Mouse (Mus musculus) neutrophil, adult 83 days (primary cell): Measurements from ENCODE around the gene Bscl2. TPM values are rescaled to one million over a fixed set of nuclear protein-coding genes. Genes with fewer than 3 reads are reported as not detected.

Experiments used
- total RNA-seq, 2 experiments: library from RNA; stranded (reverse); gene quantifications; one replicate each; pipeline ENCODE4 v1.2.4; 2023

Gene Bscl2
- total RNA-seq, result 10 to 100 TPM; 57.2 to 57.4 TPM

GRCm38 (mm10) chr19:8837251-8837791, at the start of gene Bscl2:
Gene Bscl2, plus strand, starts transcription at chr19:8837467.

DNA sequence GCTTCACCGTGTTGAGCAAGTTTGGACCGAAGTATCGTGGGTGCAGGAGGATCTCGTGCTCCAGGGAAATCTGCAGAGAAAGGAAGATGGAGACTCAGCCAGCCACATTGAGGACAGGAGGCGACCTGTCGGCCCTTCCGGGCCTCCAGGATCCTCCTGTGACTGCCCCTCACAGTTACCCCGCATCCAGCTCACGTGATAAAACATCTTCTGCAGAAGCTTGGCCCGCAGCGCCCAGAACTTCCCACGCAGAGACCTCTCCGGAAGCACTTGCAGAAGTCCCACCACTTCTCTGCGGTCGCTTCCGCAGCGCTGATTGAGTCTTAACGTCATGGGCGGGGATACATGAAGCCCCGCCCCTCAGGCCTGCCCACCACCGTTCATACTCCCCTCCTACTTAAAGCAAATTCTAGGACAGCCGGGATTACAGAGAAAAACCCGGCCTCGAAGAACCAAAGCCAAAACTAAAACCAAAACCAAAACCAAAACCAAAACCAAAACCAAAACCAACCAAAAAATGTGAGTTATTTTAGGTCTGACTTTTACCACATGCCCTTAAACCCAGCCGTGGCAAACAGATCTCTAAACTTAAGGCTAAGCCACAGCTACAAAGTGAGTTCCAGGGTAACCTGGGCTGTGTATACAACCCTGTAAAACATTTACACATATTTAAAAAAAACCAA, 38.9 kb upstream of the Bscl2 start, which contains the start of gene Polr2g:
TSS of gene Polr2g (minus strand) at position 314 of the 683 bp plus-strand sequence.

GRCm38 (mm10) chr19:8802130-8802821, 35.0 kb upstream of the Bscl2 start, which contains the start of gene Zbtb3:
Gene Zbtb3, plus strand, starts transcription at chr19:8802555.

DNA sequence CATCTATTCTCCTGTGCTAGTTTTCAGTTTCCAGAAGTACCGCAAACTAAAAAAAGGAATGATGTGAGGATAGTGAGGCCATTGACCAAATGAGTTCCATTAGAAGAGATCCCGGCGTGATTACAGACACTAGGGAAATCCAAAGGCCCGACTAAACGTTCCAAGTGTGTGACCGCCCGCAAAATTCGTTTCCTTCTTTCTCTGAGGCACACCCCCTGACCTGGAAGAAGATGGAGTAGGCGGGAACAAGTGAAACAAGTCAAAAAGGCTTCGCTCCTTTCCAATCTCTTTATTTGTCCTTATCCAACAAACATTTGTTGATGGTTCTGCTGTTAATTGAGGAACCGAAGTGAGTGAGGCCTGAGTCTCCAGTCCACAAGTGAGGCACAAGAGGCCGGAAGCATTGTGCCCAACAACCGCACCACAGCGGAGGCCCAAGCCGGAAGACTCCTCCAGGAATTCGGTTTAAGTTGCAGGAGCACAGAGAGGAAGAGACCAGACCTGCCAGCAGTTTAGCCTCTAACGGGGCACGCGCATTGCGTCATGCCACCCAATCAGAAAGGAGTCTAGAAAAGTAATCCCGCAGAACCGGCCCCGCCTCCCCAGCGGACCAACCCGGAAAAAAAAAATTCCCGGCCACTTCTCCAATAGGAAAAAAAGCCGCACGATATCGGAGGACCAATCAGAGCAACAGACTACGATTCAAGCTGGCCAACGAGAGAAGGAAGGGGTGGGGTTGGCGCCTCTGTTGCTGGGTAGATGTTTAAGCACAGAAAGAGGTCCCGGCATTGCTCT, 18.3 kb upstream of the Bscl2 start, which contains the start of gene Ttc9c:
TSS of gene Ttc9c (minus strand) at position 533 of the 795 bp plus-strand sequence.

DNA sequence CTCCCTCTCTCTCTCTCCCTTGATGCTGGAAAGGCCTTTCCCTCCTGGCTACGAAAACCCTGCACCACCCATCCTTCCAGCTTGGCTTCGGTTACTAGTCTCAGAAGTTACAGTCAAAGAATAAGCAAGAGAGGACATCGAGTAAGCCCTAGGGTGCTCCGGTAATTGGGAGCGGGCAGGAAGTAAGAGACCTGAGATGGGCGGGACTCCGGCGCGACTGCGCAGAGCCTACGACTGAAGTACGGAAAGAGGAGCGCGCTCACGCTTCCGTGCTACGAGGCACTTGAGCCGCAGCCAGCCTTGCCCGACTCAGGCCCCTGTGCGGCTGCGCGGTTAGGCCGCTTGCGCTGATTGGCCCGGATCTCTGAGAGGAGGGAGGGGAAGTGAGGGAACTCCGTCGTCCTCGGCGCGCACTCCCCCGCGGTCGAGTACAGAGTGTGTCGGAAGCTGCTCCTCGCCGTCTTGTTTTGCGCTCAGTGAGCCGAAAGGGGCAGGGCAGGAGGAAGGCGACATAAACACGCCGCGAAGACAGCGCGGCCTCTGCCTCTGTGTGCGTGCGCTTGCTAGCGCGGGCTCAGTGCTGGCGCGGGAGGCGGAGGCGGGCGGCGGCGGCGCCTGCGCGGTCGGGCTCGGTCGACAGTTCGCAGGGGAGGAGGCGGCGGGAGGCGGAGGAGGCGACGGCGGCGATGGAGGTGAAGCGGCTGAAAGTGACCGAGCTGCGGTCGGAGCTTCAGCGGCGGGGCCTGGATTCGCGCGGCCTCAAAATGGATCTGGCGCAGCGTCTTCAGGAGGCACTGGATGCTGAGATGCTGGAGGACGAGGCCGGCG, 17.5 kb upstream of the Bscl2 start, which contains the start of gene Hnrnpul2:
TSS of gene Hnrnpul2 (plus strand) at position 415 of the 828 bp plus-strand sequence.

DNA sequence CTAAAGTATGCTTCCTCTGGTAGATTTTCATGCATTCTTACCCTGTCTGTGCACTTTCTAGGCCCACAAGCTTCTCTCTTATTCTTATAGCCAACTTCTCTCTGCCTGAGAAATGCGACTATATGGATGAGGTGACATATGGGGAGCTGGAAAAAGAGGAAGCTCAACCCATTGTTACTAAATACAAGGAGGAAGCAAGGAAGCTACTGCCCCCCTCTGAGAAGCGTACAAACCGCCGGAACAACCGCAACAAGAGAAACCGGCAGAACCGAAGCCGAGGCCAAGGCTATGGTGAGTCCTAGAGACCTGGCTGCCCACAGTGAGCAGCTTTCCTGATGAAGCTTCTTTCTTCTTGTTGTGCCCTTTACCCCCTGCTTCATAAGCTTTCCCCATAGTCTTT, 7.6 kb upstream of the Bscl2 start, which contains the start of gene AC129217.1:
TSS of gene AC129217.1 (plus strand) at position 114 of the 400 bp plus-strand sequence.

DNA sequence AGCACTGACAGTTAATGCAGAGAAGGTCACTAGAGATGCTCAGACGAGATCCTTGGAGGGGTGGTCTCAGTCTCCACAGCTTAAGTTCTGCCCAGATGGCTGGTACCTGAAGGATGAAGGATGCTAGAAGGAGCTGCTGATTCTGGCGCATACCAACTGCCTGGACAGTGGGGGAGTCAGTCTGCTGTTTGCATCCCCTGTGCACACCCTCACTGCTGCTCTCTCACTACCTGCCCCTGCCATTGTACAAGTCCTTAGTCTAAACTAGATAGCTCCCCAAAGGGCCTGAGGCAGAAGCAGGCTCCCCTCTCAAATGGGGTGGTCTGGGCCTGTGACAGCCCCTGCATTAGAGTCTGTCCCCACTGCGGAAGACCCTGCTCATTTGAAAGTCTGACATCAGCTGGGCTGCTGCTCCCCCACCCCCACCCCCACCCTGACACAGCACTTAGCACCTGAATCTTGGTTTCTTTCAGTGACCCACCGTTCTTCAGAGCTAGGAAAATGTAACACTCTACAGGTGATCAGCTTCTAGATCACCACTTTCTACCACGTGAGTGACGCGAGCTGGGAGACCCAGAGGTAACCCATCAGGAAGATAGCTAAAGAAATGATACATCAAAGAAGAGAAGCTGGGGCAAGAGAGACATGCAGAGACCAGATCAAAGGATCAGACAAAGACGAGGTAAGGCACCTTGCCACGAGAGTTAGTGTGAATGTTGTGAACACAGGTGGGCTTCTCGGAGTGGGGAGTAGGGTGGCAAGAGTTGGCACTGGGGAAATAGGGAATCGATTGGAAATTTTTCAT, 2.0 kb downstream of the Bscl2 start, which contains the start of gene Gng3:
TSS of gene Gng3 (minus strand) at position 92 of the 805 bp plus-strand sequence.

GRCm38 (mm10) chr19:8850402-8850901, 13.2 kb downstream of the Bscl2 start, which contains the start of gene Lrrn4cl:
Gene Lrrn4cl, plus strand, starts transcription at chr19:8850768.

GRCm38 (mm10) chr19:8871267-8872186, 34.3 kb downstream of the Bscl2 start, which contains the start of gene Ubxn1:
Gene Ubxn1, plus strand, starts transcription at chr19:8871496.

GRCm38 (mm10) chr19:8880311-8881033, 43.2 kb downstream of the Bscl2 start, which contains the start of gene Uqcc3:
Gene Uqcc3, minus strand, starts transcription at chr19:8880923.

DNA sequence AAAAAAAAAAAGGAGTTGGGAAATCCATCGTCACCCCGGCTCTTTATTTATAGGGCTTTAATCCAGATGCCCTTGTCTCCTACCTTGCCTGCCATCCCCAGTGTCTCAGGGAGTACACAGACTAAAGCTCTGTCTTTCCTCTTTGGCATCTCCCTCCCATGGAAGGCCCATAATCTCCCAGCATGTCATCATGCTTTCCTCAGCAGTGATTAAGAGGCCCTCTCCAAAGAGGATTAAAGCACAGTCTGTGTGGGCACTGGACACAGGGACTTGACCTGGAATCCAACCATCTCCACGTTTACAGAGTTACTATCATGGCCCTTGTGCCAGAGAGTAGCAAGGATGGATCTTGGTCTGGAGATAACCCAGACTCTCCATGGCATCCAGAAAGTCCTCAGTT, 46.3 kb downstream of the Bscl2 start, which contains the start of the genes Lbhd1 and Gm49403:
TSS of gene Lbhd1 (plus strand) at position 117 of the 400 bp plus-strand sequence.
TSS of gene Gm49403 (plus strand) at position 315 of the 400 bp plus-strand sequence.

GRCm38 (mm10) chr19:8888511-8889385, 51.5 kb downstream of the Bscl2 start, which contains the start of the genes 1810009A15Rik and Gm49416:
Gene 1810009A15Rik, plus strand, starts transcription at chr19:8888853.
Gene Gm49416, plus strand, starts transcription at chr19:8888926.

GRCm38 (mm10) chr19:8892829-8893766, 55.8 kb downstream of the Bscl2 start, which contains the start of gene Ints5:
Gene Ints5, plus strand, starts transcription at chr19:8893005.

GRCm38 (mm10) chr19:8897865-8898495, 60.7 kb downstream of the Bscl2 start, which contains the start of gene Ganab:
Gene Ganab, plus strand, starts transcription at chr19:8898071.

